Mouse (Mus musculus): ENCODE results near the gene Arhgef17. TPM values are rescaled to one million over a fixed set of nuclear protein-coding genes. Genes with fewer than 3 reads are reported as not detected.

The Arhgef17 gene
- polyA plus RNA-seq, 1 experiment from 2014 or later = 2.2 TPM

DNA sequence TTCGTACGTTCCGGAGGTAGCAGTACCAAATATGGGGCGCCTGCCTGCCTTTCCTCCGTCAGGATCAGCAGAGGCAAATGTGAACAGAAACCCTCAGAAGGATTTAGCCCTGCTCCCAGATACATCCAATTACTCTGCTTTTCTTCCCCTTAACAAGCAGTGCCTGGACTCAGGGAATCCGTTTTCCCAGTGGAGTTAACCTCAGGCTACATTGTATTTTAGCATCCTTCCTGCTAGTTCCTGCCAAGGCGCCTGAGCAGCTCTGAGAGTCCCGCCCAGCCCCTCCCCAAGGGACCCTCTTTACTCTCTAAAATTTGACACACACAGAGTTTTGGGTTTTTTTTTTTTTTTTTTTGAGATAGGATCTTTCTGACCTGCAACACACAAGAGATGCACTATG is 31.5 kb upstream of the Arhgef17 start:
- WGBS = 71% methylated on average over 8 of the region's 8 CpGs
- no peaks in the 10 kb centered on the region for H3K27me3 ChIP-seq (ENCODE audit: control insufficient read depth, insufficient read depth, low read length)
- H3K4me3 ChIP-seq (ENCODE audit: low read depth, low read length) = no peak overlapping the region
- no peak for DNase-seq (ENCODE audit: low spot score)
- no peak for ATAC-seq (ENCODE audit: low FRiP score, low TSS enrichment)
- no peaks in the 10 kb centered on the region for H3K4me1 ChIP-seq (replicated peaks; ENCODE audit: control insufficient read depth, insufficient read depth)
- H3K27ac ChIP-seq (replicated peaks) = no peak overlapping the region
- H3K36me3 ChIP-seq (ENCODE audit: control insufficient read depth, insufficient read depth, low read length) = no peaks in the 10 kb centered on the region
- no peaks in the 10 kb centered on the region for H3K9me3 ChIP-seq (ENCODE audit: control insufficient read depth, low read length)
- no peak for TF ChIP-seq CTCF (IDR thresholded peaks at IDR 0.05; ENCODE audit: low read depth)
- TF ChIP-seq EP300 (optimal IDR thresholded peaks at IDR 0.05) = no peak
- no peak overlapping the region for H3K4me2 ChIP-seq (replicated peaks; ENCODE audit: low read depth)
- no peak overlapping the region for H3K9ac ChIP-seq (ENCODE audit: low read length)

DNA sequence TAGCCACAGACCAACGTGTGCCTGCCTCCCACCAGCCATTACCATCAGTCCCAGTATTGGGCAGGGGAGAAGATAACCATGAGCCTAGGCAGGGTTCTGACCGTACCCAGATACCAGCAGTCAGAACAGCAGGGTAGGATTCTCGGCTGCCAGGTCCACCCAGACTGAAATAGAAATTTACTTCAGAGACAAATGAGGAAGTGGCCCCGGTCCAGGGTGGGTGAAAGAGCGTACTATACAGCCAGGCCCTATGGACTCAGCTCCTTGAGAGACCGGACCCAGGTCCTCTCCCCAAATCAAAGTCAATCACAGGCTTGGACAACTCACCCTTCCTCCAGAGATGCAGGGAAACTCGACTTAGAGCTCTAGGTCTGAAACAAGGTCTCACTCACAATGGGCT is 29.2 kb upstream of the Arhgef17 start:
- TF ChIP-seq CTCF (IDR thresholded peaks at IDR 0.05; ENCODE audit: low read depth) = no peak
- TF ChIP-seq EP300 (optimal IDR thresholded peaks at IDR 0.05) = no peak
- Histone ChIP-seq H3K4me1 (replicated peaks; ENCODE audit: control insufficient read depth, insufficient read depth) (no peaks in the 10 kb centered on the region), H3K4me2 (replicated peaks; ENCODE audit: low read depth) (no peak overlapping the region), H3K9ac (ENCODE audit: low read length) (no peak overlapping the region), H3K27me3 (ENCODE audit: control insufficient read depth, insufficient read depth, low read length) (no peaks in the 10 kb centered on the region), H3K9me3 (ENCODE audit: control insufficient read depth, low read length) (no peaks in the 10 kb centered on the region), H3K4me3 (ENCODE audit: low read depth, low read length) (no peak overlapping the region), H3K27ac (replicated peaks) (no peak overlapping the region), H3K36me3 (ENCODE audit: control insufficient read depth, insufficient read depth, low read length) (no peaks in the 10 kb centered on the region)
- 80% methylated on average over 7 of the region's 7 CpGs for WGBS
- ATAC-seq (ENCODE audit: low FRiP score, low TSS enrichment) = no peak
- no peak for DNase-seq (ENCODE audit: low spot score)

DNA sequence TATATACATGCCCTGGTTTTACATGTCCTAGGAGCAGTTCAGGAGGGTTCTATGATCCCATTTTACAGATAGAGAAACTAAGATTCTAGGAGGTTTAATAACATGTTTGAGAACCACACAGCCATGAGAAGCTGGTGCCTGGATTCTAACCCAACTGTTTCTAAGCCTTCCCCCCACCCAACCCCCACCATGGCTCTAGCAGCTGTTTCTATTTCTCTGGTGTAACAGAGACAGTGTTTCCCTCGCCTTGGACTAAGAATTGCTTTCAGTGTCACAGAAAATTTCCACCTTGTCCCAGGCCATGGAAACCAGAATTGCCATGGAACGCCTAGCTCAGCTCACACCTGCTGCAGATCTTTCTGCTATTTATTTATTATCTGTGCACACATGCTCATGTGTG is 28.6 kb upstream of the Arhgef17 start:
- 60% methylated on average over 2 of the region's 2 CpGs for WGBS

DNA sequence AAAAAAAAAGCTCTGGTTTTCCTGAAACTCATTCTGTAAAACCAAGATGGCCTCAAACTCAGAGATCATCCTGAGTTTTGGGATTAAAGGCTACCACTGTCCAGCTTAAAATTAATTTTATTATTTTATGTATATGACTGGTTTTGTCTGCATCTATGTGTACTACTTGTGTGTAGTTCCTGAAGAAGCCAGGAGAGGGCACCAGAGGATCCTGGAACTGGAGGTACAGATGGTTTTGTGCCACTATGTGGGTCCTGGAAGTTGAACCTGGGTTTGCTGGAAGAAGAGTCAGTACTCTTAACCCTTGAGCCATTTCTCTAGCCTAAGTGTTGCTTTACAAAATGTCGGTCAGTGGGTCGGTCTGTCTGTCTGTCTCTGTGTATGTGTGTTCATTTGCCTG is 26.5 kb upstream of the Arhgef17 start:
- H3K4me3 ChIP-seq (ENCODE audit: low read depth, low read length) = no peak overlapping the region
- no peak overlapping the region for H3K4me2 ChIP-seq (replicated peaks; ENCODE audit: low read depth)
- H3K9me3 ChIP-seq (ENCODE audit: control insufficient read depth, low read length) = no peaks in the 10 kb centered on the region
- H3K36me3 ChIP-seq (ENCODE audit: control insufficient read depth, insufficient read depth, low read length) = no peaks in the 10 kb centered on the region
- H3K4me1 ChIP-seq (replicated peaks; ENCODE audit: control insufficient read depth, insufficient read depth) = no peaks in the 10 kb centered on the region
- H3K27me3 ChIP-seq (ENCODE audit: control insufficient read depth, insufficient read depth, low read length) = no peaks in the 10 kb centered on the region
- TF ChIP-seq CTCF (IDR thresholded peaks at IDR 0.05; ENCODE audit: low read depth) = peak; percentile 57
- TF ChIP-seq EP300 (optimal IDR thresholded peaks at IDR 0.05) = no peak
- WGBS = 95% methylated on average over 2 of the region's 2 CpGs
- DNase-seq (ENCODE audit: low spot score) = no peak
- no peak for ATAC-seq (ENCODE audit: low FRiP score, low TSS enrichment)
- no peak overlapping the region for H3K27ac ChIP-seq (replicated peaks)
- no peak overlapping the region for H3K9ac ChIP-seq (ENCODE audit: low read length)

More for the DNA sequence above, 28.6 kb upstream of the Arhgef17 start:
- TF ChIP-seq CTCF (IDR thresholded peaks at IDR 0.05; ENCODE audit: low read depth) (no peak), EP300 (optimal IDR thresholded peaks at IDR 0.05) (no peak)
- Histone ChIP-seq H3K4me3 (ENCODE audit: low read depth, low read length) (no peak overlapping the region), H3K36me3 (ENCODE audit: control insufficient read depth, insufficient read depth, low read length) (no peaks in the 10 kb centered on the region), H3K9ac (ENCODE audit: low read length) (no peak overlapping the region), H3K27me3 (ENCODE audit: control insufficient read depth, insufficient read depth, low read length) (no peaks in the 10 kb centered on the region), H3K9me3 (ENCODE audit: control insufficient read depth, low read length) (no peaks in the 10 kb centered on the region), H3K4me2 (replicated peaks; ENCODE audit: low read depth) (no peak overlapping the region), H3K27ac (replicated peaks) (no peak overlapping the region), H3K4me1 (replicated peaks; ENCODE audit: control insufficient read depth, insufficient read depth) (no peaks in the 10 kb centered on the region)
- DNase-seq (ENCODE audit: low spot score) = no peak
- no peak for ATAC-seq (ENCODE audit: low FRiP score, low TSS enrichment)

DNA sequence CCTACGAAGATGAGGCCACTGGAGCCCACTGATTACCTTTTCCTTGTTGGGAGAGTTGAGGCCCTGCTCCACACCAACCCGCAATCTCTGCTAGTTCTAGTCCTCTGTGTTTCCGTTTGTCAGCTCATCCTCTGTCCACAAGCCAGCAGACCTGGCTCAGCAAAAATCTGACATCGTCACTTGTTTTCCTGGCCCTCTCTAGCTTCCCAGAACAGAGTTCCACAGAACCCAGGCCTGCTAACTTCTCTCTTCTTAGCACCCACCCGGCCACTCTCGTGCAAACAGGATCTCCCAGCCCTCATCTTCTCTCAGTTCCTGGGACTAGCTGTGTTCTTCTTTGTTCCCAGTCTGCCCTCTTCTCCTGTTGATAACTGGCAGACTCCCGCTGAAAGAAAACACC is 20.8 kb upstream of the Arhgef17 start:
- Histone ChIP-seq H3K4me2 (replicated peaks; ENCODE audit: low read depth) (no peak overlapping the region), H3K9ac (ENCODE audit: low read length) (no peak overlapping the region), H3K27ac (replicated peaks) (peak overlapping the region; percentile 30; the same call in 1 of the 2 replicates), H3K27me3 (ENCODE audit: control insufficient read depth, insufficient read depth, low read length) (no peaks in the 10 kb centered on the region), H3K4me1 (replicated peaks; ENCODE audit: control insufficient read depth, insufficient read depth) (no peaks in the 10 kb centered on the region), H3K4me3 (ENCODE audit: low read depth, low read length) (no peak overlapping the region), H3K36me3 (ENCODE audit: control insufficient read depth, insufficient read depth, low read length) (no peaks in the 10 kb centered on the region), H3K9me3 (ENCODE audit: control insufficient read depth, low read length) (no peaks in the 10 kb centered on the region)
- ATAC-seq (ENCODE audit: low FRiP score, low TSS enrichment) (no peak), DNase-seq (ENCODE audit: low spot score) (no peak)
- TF ChIP-seq EP300 (optimal IDR thresholded peaks at IDR 0.05) = no peak
- no peak for TF ChIP-seq CTCF (IDR thresholded peaks at IDR 0.05; ENCODE audit: low read depth)
- 67% methylated on average over 7 of the region's 7 CpGs for WGBS

DNA sequence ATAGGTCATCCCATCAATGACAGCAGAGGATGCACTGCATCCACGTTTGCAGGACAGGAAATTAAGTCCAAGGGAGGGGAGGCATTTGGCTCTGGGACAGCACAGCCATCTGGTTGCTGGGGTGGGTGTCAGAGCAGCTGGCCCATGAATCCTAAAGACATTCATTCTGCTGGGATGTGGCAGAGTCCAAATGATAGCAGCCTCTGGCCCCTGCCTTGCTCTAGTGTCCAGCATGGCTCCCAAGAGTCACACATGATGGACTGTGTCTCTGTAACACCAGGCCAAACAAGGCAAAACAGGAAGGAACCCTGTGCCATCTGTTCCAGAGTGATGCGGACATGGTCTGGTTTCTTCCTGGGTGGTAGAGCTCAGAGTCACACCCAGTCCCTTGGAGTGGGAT is 20.0 kb upstream of the Arhgef17 start:
- peak; percentile 50; the same call in 1 of the 2 replicates for ATAC-seq (ENCODE audit: low FRiP score, low TSS enrichment)
- TF ChIP-seq EP300 (optimal IDR thresholded peaks at IDR 0.05) (no peak), CTCF (IDR thresholded peaks at IDR 0.05; ENCODE audit: low read depth) (no peak)
- peak overlapping the region; percentile 30 for H3K27ac ChIP-seq (replicated peaks)
- DNase-seq (ENCODE audit: low spot score) = no peak
- H3K4me1 ChIP-seq (replicated peaks; ENCODE audit: control insufficient read depth, insufficient read depth) = no peaks in the 10 kb centered on the region
- H3K4me2 ChIP-seq (replicated peaks; ENCODE audit: low read depth) = no peak overlapping the region
- WGBS = 42% methylated on average over 2 of the region's 2 CpGs
- H3K36me3 ChIP-seq (ENCODE audit: control insufficient read depth, insufficient read depth, low read length) = no peaks in the 10 kb centered on the region
- no peak overlapping the region for H3K4me3 ChIP-seq (ENCODE audit: low read depth, low read length)
- no peak overlapping the region for H3K9ac ChIP-seq (ENCODE audit: low read length)
- H3K9me3 ChIP-seq (ENCODE audit: control insufficient read depth, low read length) = no peaks in the 10 kb centered on the region
- no peaks in the 10 kb centered on the region for H3K27me3 ChIP-seq (ENCODE audit: control insufficient read depth, insufficient read depth, low read length)
